Mouse (Mus musculus) mouse embryonic stem cell (cell line): ENCODE data around the gene Adgrg4.

ENCODE experiments used
- in situ Hi-C, 2 experiments: fragments of 300-500 bp; cut with MboI; formaldehyde crosslinking; loops; 1 replicate in 1 of 2; 3 replicates in 1 of 2; pipeline ENCODE4 v1.14.3; 2019 to 2020; ENCODE audit warnings: low sequenced_read_pairs in 2 of 2, low pct_unique_long_range_greater_than_20kb in 1 of 2, mixed read lengths in 1 of 2; ENCODE audit not compliant: unreplicated experiment in 1 of 2

The Adgrg4 gene

DNA sequence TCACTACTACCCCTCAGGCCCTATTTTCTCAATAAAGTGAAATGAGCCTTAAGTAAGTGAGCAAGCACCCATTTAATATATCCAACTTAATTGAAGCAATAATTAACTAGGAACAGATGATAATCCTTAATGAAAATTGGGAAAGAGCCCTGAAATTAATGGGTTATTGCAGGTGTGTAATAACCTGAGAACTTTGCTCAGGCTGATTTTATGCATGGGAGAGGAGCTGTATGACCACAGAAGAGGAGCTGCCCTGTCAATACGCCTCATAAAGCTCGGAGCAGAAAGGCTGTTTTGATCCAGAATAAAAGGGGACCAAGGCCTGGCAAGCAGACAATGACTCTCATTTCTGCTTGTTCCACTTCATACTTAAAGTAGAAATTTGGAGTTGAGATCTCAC, at the start of gene Adgrg4:
Gene Adgrg4, plus strand, starts transcription at position 301 of the 400 bp plus-strand sequence.
- in situ Hi-C loops, result no loop called here

DNA sequence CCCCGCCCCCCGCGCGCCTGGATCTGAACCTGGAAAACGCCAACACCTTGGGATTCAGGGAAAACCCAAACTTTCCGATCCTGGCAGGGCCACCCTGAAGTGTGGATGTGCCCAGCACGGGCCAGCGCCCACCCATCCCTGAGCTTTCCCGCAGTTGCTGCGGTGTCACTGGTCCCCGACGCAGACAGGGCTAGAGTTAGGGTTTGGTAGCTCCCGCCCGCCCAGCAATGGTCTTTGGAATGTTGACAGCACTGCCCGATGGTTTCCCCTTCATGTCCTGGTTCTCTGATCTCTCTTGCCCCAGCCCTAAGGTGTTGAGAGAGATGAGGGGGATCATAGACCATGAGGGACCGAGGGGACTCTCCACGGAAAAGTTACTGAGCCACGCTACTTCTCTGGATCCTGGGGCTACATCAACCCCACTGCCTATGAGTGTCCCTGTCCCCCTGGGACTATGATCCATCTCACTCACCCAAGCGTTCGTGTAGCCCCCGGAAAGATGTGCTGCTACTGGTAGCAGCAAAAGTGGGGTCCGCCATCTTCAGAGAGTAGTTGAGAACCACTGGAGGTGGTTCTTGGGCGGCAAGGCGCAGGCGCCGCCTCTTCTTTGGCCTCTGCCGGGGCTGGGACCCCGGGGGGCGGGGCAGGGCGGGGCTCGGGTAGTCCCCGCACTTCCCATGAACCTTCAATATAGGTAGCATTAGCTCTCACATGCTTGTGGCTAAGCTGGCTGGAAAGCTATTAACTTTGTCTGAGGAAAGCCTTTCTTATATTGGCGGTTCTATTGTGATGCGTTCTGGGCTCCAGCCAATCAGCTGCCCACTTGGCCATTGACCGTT, 48.0 kb upstream of the Adgrg4 start, which contains the start of gene Map7d3:
Gene Map7d3, minus strand, starts transcription at position 562 of the 839 bp plus-strand sequence.
- in situ Hi-C loops, result no loop called here

DNA sequence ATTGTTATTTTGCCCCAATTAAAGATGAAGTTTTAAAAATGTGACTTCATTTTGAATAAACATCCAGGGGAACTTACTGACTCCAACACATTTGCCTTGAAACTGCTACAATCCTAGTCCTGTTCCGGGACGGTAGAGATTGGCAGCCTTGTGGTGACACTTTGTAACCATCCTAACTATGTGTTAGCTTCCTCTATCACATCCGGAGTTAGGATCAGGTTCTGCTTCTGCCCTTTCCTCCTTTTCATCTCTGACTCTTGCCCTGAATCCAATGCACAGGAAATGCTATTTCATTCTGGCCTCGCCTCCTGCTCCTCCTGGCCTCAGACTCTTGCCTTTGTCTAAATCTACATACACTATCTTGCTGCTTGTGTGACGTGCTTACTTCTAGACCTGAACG, 42.5 kb upstream of the Adgrg4 start:
- in situ Hi-C loops, result loop anchor here in 1 of 2 experiments (25.0 kb wide), 1 partner anchor 285 kb away; no protein-coding TSS in a partner anchor

DNA sequence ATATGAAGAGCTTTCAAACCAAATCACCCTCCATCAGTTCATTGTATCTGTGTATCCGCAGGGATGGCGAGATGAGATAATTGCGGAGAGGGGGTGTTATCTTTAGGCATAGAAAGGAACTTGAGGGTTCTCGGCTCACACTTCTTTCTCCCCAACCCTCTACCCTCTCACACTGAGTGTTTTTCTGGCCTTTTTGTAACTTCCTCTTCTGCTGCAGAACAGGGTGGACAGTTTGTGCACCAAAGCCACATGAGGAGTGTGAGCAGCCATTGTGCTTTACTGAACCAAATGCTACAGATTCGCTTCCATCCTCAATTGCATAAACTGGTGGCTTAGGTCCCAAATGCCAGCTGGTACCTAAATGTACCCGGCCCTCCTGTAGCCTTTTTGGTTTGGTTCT, 34.1 kb upstream of the Adgrg4 start:
- in situ Hi-C loops, result loop anchor here in 1 of 2 experiments (25.0 kb wide), 1 partner anchor 276 kb away; no protein-coding TSS in a partner anchor

DNA sequence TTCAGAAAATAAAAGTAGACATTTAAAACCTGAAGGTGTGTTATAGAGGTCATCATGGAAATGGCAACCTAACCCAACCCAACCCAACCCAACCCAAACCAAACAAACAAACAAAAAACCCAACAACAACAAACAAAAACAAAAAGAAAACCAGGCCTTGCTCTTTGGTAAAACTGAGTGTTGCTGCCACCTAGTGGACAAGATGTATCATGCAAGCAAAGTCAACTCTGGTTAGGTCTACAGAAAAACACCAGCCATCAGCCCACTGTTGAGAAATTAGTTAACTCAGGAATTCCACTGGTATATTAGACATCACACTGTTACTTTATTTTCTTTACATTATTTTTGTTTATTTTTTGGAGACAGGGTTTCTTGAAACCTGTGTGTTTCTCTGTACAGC, 30.6 kb upstream of the Adgrg4 start:
- in situ Hi-C loops, result loop anchor here in 1 of 2 experiments (25.0 kb wide), 1 partner anchor 273 kb away; no protein-coding TSS in a partner anchor

DNA sequence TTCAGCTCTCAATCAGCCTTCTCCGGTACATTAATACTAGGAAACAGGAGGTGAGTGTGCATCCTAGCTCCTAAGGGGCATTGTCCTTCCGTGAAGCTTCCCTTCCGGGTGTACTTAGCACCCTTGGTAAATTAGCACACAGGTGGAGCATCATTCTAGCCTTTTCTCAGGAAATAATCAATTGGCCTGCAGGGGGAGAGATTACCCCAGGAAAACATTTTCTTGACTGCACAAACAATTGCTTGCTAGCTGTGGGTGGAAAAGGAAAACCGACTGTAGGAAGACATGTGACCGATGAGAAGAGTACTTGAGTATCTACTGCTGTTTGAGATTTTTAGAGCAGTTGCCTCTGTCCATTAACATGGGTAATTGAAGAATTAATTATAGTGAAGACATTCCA, 28.7 kb upstream of the Adgrg4 start:
- in situ Hi-C loops, result loop anchor here in 1 of 2 experiments (25.0 kb wide), 1 partner anchor 271 kb away; no protein-coding TSS in a partner anchor

DNA sequence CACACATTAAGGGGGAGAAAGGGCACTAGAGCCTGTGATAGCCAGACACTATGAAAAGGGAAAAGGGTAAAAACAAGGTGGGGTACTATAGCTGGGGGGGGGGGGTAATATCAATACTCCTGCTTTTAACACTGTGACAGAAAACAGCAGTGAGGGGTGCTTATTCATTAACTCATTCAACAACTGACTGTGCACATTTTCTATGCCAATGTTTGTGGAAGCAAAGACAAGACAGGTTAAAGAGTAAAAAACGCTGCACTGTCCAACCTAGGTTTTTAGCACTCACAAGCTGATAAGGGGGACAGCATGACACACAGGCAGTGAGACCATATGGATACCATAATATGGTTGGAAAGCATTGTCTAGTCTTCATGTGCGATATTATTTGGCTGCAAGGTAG, 142.9 kb downstream of the Adgrg4 start:
- in situ Hi-C loops, result no loop called here

DNA sequence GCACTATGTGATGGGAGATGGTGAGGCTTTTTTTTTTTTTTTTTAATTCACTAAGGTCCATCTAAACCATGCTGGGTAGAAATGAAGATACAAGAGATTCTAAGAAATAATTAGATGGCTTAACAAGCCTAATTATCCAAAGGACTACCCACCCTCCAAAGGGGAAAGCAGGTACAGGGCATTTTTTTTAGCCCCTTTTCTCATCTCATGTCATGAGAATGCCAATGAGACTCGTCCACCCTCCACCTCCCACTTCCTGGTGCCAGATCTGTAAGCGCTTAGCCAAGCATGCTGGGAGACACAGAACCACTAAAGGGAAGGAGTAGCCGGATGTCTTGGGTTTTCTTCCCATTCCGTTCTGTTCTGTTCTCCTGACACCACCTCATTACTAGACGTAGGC, 172.8 kb downstream of the Adgrg4 start, which contains the start of gene Brs3:
Gene Brs3, plus strand, starts transcription at position 301 of the 400 bp plus-strand sequence.
- in situ Hi-C loops, result no loop called here

DNA sequence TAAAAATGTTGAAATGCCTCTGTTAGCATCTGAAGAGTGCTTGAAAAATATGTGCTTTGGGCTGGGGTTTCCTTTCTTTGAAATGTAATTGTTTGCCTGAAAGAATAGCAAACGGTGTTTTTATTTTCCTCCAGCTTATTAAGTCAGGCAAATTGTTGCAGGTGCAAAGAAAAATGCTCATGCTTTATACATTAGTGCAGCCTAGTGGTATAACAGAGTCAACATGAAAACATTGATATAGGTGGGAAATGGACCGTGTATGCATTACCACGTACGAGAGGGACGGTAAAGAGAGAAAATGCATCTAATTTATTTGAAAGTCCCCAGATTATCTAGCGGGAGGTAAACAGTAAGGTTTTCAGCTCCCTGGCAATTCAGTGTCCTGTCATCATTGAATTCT, 173.9 kb downstream of the Adgrg4 start:
- in situ Hi-C loops, result no loop called here
